Mouse (Mus musculus) gastrocnemius, postnatal 4 days (tissue): Measurements from ENCODE around the gene Tada2a. TPM values are rescaled to one million over a fixed set of nuclear protein-coding genes. Genes with fewer than 3 reads are reported as not detected.

Experiments used
- DNase-seq, 2 experiments: peaks; one replicate each; pipeline ENCODE4 v3.0.0; 2021 to 2022; ENCODE audit warnings: low spot score in 2 of 2, mixed read lengths in 2 of 2
- long read RNA-seq, 2 experiments: library from polyadenylated mRNA; stranded (forward); transcript quantifications; one replicate each; pipeline ENCODE4 v2.0.0; 2021
- total RNA-seq, 2 experiments: library from RNA; stranded (reverse); gene quantifications; 2 replicates each; pipeline ENCODE4 v1.2.3; 2021

The Tada2a gene
- 10 to 100 TPM; 13.9 to 19.4 TPM for total RNA-seq
- long read RNA-seq, experiment 1, transcript Tada2a-201 (16 exons, 2,151 nt) = major isoform, 10 of 20 reads
- long read RNA-seq, experiment 1, partial matches to known transcripts = 2 of 20 reads
- long read RNA-seq, experiment 1, other reads (novel, unspliced or antisense) = 8 of 20 reads
- long read RNA-seq, experiment 2, transcript Tada2a-201 (16 exons, 2,151 nt) = major isoform, 8 of 10 reads
- long read RNA-seq, experiment 2, partial matches to known transcripts = 1 of 10 reads
- long read RNA-seq, experiment 2, other reads (novel, unspliced or antisense) = 1 of 10 reads

- peak; percentile 70 to 77 for DNase-seq
Measured at GRCm38 (mm10) chr11:84128943-84129798, at the start of gene Tada2a, which contains the start of gene Acaca. Gene Tada2a (minus strand): TSS chr11:84129600. Gene Acaca (plus strand): TSS chr11:84129672.

GRCm38 (mm10) chr11:84178571-84178970, 49.2 kb upstream of the Tada2a start:
- no peak for DNase-seq

- DNase-seq = no peak
Measured at GRCm38 (mm10) chr11:84172539-84173435, 43.4 kb upstream of the Tada2a start.

- DNase-seq = no peak
Measured at GRCm38 (mm10) chr11:84168701-84169288, 39.4 kb upstream of the Tada2a start.

GRCm38 (mm10) chr11:84167046-84167526, 37.7 kb upstream of the Tada2a start, which contains the start of gene Gm11437:
Gene Gm11437 (minus strand): TSS chr11:84167476.
- DNase-seq = no peak

- DNase-seq = no peak
Measured at GRCm38 (mm10) chr11:84164561-84164960, 35.2 kb upstream of the Tada2a start.

- DNase-seq = no peak
Measured at GRCm38 (mm10) chr11:84164123-84164522, 34.7 kb upstream of the Tada2a start.

GRCm38 (mm10) chr11:84156535-84157262, 27.3 kb upstream of the Tada2a start:
- DNase-seq = no peak

- DNase-seq = no peak
Measured at GRCm38 (mm10) chr11:84150884-84151283, 21.5 kb upstream of the Tada2a start.

- DNase-seq = no peak
Measured at GRCm38 (mm10) chr11:84146081-84146480, 16.7 kb upstream of the Tada2a start.

- DNase-seq = no peak
Measured at GRCm38 (mm10) chr11:84145201-84145798, 15.9 kb upstream of the Tada2a start.

GRCm38 (mm10) chr11:84141752-84142151, 12.4 kb upstream of the Tada2a start:
- no peak for DNase-seq

- DNase-seq = no peak
Measured at GRCm38 (mm10) chr11:84136453-84136852, 7.1 kb upstream of the Tada2a start.

GRCm38 (mm10) chr11:84134331-84134860, 5.0 kb upstream of the Tada2a start:
- DNase-seq = no peak

GRCm38 (mm10) chr11:84129799-84130185, 392 bp upstream of the Tada2a start:
- no peak for DNase-seq

- no peak for DNase-seq
Measured at GRCm38 (mm10) chr11:84127977-84128376, 1.4 kb downstream of the Tada2a start.

GRCm38 (mm10) chr11:84121051-84121956, 8.1 kb downstream of the Tada2a start:
- no peak for DNase-seq

GRCm38 (mm10) chr11:84117431-84117830, 12.0 kb downstream of the Tada2a start:
- DNase-seq = no peak
